Mouse (Mus musculus) heart, postnatal 10 days (tissue): ENCODE data around the gene Irgq. TPM values are rescaled to one million over a fixed set of nuclear protein-coding genes. Genes with fewer than 3 reads are reported as not detected.
"Not testable (repeated sequence)": the region's sequence is repeated elsewhere in the genome, so short reads cannot be mapped to it uniquely, and the experiment has no call there.

ENCODE experiments used
- DNase-seq, 2 experiments: peaks; one replicate each; pipeline ENCODE4 v3.0.0; 2021
- intact Hi-C: fragments of 180-260 bp; cut with DNase I; formaldehyde crosslinking; loops from one replicate; pipeline ENCODE4 v1.15.1; 2025
- total RNA-seq, 2 experiments: library from RNA; stranded (reverse); gene quantifications; 2 replicates each; pipeline ENCODE4 v1.2.3; 2021

Irgq gene
- total RNA-seq, 2 experiments from 2014 or later, result 18.3 to 20.1 TPM

GRCm38 (mm10) chr7:24507726-24508114, 22.8 kb upstream of the Irgq start:
- intact Hi-C loops, result loop anchor here (2.0 kb wide), 2 partner anchors 21 to 23 kb away; partner anchors contain the start of gene Irgq
- DNase-seq, result no peak

GRCm38 (mm10) chr7:24512355-24512754, 18.1 kb upstream of the Irgq start, which contains the start of gene AC161166.1:
Gene AC161166.1, minus strand, starts transcription at chr7:24512455.
- intact Hi-C loops, result no loop called here
- DNase-seq, result no peak

- DNase-seq, intact Hi-C loops: not testable (repeated sequence)
Observed at GRCm38 (mm10) chr7:24516319-24516718, 14.2 kb upstream of the Irgq start.

- intact Hi-C loops, result no loop called here
- no peak for DNase-seq
Observed at GRCm38 (mm10) chr7:24517077-24517476, 13.4 kb upstream of the Irgq start.

GRCm38 (mm10) chr7:24517654-24518053, 12.8 kb upstream of the Irgq start:
- peak in 1 of 2 experiments; percentile 47 for DNase-seq
- intact Hi-C loops, result no loop called here

GRCm38 (mm10) chr7:24519130-24519529, 11.4 kb upstream of the Irgq start:
- intact Hi-C loops, result no loop called here

GRCm38 (mm10) chr7:24520054-24520453, 10.4 kb upstream of the Irgq start:
- DNase-seq, intact Hi-C loops: not testable (repeated sequence)

More at GRCm38 (mm10) chr7:24519130-24519529, 11.4 kb upstream of the Irgq start:
- no peak for DNase-seq

GRCm38 (mm10) chr7:24522805-24523204, 7.7 kb upstream of the Irgq start:
- no peak for DNase-seq
- intact Hi-C loops, result no loop called here

GRCm38 (mm10) chr7:24523723-24524122, 6.8 kb upstream of the Irgq start:
- DNase-seq, result no peak
- intact Hi-C loops, result no loop called here

GRCm38 (mm10) chr7:24524978-24525377, 5.5 kb upstream of the Irgq start:
- intact Hi-C loops, result no loop called here
- DNase-seq, result no peak

GRCm38 (mm10) chr7:24525686-24526420, 4.6 kb upstream of the Irgq start:
- intact Hi-C loops, result no loop called here
- DNase-seq, result no peak

GRCm38 (mm10) chr7:24528861-24529260, 1.6 kb upstream of the Irgq start:
- intact Hi-C loops, result no loop called here
- no peak for DNase-seq

GRCm38 (mm10) chr7:24529580-24529979, 909 bp upstream of the Irgq start:
- DNase-seq, result no peak
- intact Hi-C loops, result no loop called here

- intact Hi-C loops, result loop anchor here (1.0 to 5.0 kb wide), 4 partner anchors 15 to 131 kb away; partner anchors contain the start of genes Pinlyp, Xrcc1 and Zfp428
- peak; percentile 84 to 86 for DNase-seq
Observed at GRCm38 (mm10) chr7:24531211-24531971, 902 bp downstream of the Irgq start.

- intact Hi-C loops, result loop anchor here (5.0 kb wide), 1 partner anchor 129 kb away; no protein-coding TSS in a partner anchor
- no peak for DNase-seq
Observed at GRCm38 (mm10) chr7:24533031-24533571, 2.6 kb downstream of the Irgq start.

GRCm38 (mm10) chr7:24533806-24534205, 3.3 kb downstream of the Irgq start:
- DNase-seq, result no peak

GRCm38 (mm10) chr7:24534301-24534700, 3.8 kb downstream of the Irgq start:
- DNase-seq, result no peak
- intact Hi-C loops, result loop anchor here (5.0 kb wide), 1 partner anchor 128 kb away; no protein-coding TSS in a partner anchor

More at GRCm38 (mm10) chr7:24533806-24534205, 3.3 kb downstream of the Irgq start:
- intact Hi-C loops, result loop anchor here (5.0 kb wide), 1 partner anchor 128 kb away; no protein-coding TSS in a partner anchor

GRCm38 (mm10) chr7:24537081-24537480, 6.6 kb downstream of the Irgq start:
- DNase-seq, result no peak
- intact Hi-C loops, result no loop called here

- no peak for DNase-seq
- intact Hi-C loops, result no loop called here
Observed at GRCm38 (mm10) chr7:24537591-24537990, 7.1 kb downstream of the Irgq start.

- intact Hi-C loops, result no loop called here
- peak; percentile 34 to 41 for DNase-seq
Observed at GRCm38 (mm10) chr7:24538154-24538553, 7.7 kb downstream of the Irgq start.

GRCm38 (mm10) chr7:24538701-24539100, 8.2 kb downstream of the Irgq start:
- DNase-seq, result no peak
- intact Hi-C loops, result no loop called here
